Mouse (Mus musculus) CH12.LX (cell line): ENCODE data around the gene Eif3l.

Experiments
- EP300 ChIP-seq: IDR thresholded peaks from 2 replicates; pipeline ENCODE4 v1.6.1; 2011; ENCODE audit warnings: low read length, improper control_type of control experiment
- HCFC1 ChIP-seq: IDR thresholded peaks from 2 replicates; pipeline ENCODE4 v1.6.1; 2012; ENCODE audit warnings: low read depth, mild to moderate bottlenecking, inconsistent platforms, low read length, improper control_type of control experiment
- JUND ChIP-seq: conservative IDR thresholded peaks from 2 replicates; pipeline ENCODE4 v1.6.1; 2011; ENCODE audit warnings: low read depth, low read length, improper control_type of control experiment
- POLR2A ChIP-seq: IDR thresholded peaks from 2 replicates; pipeline ENCODE4 v1.6.1; 2011; ENCODE audit warnings: low read depth, mild to moderate bottlenecking, improper control_type of control experiment, low read length
- RAD21 ChIP-seq: IDR thresholded peaks from 2 replicates; pipeline ENCODE4 v1.6.1; 2011; ENCODE audit warnings: low read depth, mild to moderate bottlenecking, low read length, improper control_type of control experiment, moderate library complexity
- USF1 ChIP-seq: IDR thresholded peaks from 2 replicates; pipeline ENCODE4 v1.6.1; 2014; ENCODE audit warnings: low read depth, mild to moderate bottlenecking, inconsistent platforms, low read length, improper control_type of control experiment
- USF2 ChIP-seq: conservative IDR thresholded peaks from 2 replicates; pipeline ENCODE4 v1.6.1; 2011; ENCODE audit warnings: low read depth, low read length, improper control_type of control experiment

- TF ChIP-seq JUND (no peak), EP300 (no peak), RAD21 (no peak), USF2 (no peak), USF1 (no peak), HCFC1 (no peak), POLR2A (no peak)
Measured at GRCm38 (mm10) chr15:79107966-79108365, 33.0 kb downstream of the Eif3l start.
